Mouse (Mus musculus): ENCODE data around the gene Sufu. TPM values are rescaled to one million over a fixed set of nuclear protein-coding genes. Genes with fewer than 3 reads are reported as not detected.

Gene Sufu
- polyA plus RNA-seq, 1 experiment from 2014 or later: 21.8 TPM

DNA sequence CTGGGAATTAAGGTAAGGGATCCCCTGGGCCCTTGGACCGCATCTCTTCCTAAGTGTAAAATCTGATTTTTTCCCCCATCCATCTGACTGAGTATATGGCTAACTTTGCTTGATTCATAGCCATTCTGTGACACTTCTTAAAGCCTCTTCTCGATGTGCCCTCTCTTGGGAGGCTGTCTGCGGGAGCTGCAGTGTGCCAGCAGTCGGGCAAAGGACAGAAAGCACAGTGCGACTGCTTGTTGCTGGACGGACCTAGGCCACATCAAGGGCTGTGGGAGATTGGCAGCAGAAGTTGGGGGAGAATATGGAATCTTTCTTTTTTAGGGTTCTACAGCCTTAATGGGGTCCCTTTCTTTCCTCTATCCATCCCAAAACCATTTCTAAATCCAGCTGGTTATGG is 2.7 kb downstream of the Sufu start:
- H3K9me3 ChIP-seq (replicated peaks; ENCODE audit: control insufficient read depth, low read length): no peaks in the 10 kb centered on the region
- H3K27ac ChIP-seq (ENCODE audit: low read depth, low read length): no peak overlapping the region
- H3K36me3 ChIP-seq (ENCODE audit: control insufficient read depth, insufficient read depth, low read length): peaks cover 24% of the 10 kb centered on the region
- no peak for ATAC-seq
- WGBS: 89% methylated on average over 6 of the region's 6 CpGs
- no peaks in the 10 kb centered on the region for H3K27me3 ChIP-seq (replicated peaks; ENCODE audit: control insufficient read depth, insufficient read depth, low read length)
- no peak for DNase-seq (ENCODE audit: low spot score)
- no peak overlapping the region for H3K9ac ChIP-seq (ENCODE audit: low read length)
- H3K4me1 ChIP-seq (ENCODE audit: control insufficient read depth, insufficient read depth, low read length): peaks cover 20% of the 10 kb centered on the region
- H3K4me2 ChIP-seq (ENCODE audit: low read length): no peak overlapping the region
- no peak overlapping the region for H3K4me3 ChIP-seq (ENCODE audit: low read depth, low read length)

DNA sequence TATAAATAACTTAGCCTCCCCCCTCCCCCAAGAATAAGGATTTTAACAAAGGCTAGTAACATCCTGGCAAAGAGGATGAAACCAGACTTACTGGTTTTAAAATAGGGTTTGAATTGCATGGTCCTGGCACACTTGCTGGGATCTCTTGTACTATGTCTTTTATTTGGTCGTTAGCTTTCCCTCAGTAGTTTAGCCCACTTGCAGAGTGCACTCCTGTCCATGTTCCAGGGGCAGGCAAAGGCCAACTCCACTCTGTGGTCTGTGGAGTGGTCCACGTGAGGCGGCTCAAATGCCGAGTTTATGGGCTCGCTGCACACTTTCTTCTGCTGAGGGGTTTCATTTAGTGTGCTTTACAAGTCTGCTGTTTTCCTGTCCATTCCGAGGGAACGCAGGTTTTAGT is 3.2 kb downstream of the Sufu start:
- H3K9me3 ChIP-seq (replicated peaks; ENCODE audit: control insufficient read depth, low read length): no peaks in the 10 kb centered on the region
- H3K27ac ChIP-seq (ENCODE audit: low read depth, low read length): no peak overlapping the region
- peaks cover 27% of the 10 kb centered on the region for H3K36me3 ChIP-seq (ENCODE audit: control insufficient read depth, insufficient read depth, low read length)
- no peak overlapping the region for H3K4me2 ChIP-seq (ENCODE audit: low read length)
- H3K9ac ChIP-seq (ENCODE audit: low read length): no peak overlapping the region; the same call in 1 of the 2 replicates
- 74% methylated on average over 7 of the region's 7 CpGs for WGBS
- DNase-seq (ENCODE audit: low spot score): no peak
- no peak for ATAC-seq
- peaks cover 17% of the 10 kb centered on the region for H3K4me1 ChIP-seq (ENCODE audit: control insufficient read depth, insufficient read depth, low read length)
- no peak overlapping the region for H3K4me3 ChIP-seq (ENCODE audit: low read depth, low read length)
- H3K27me3 ChIP-seq (replicated peaks; ENCODE audit: control insufficient read depth, insufficient read depth, low read length): no peaks in the 10 kb centered on the region

DNA sequence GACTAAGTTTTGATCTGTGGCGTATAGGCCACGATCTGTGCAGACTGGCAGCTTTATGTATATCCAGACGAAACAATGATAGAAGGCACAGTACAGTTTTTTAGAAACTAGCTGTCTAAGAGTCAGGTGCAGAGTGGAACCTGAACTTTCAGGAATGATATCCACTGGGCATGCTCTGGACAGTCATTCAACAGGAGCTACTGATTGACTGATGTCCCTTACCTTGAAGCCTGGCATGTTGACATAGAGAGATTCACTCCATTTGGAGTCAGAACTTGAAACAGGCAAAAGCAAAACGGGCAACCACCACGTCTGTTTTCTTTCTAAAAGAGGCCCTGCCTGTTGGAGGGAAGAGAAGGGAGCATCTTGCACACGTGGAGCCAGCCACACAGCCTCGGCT is 3.9 kb downstream of the Sufu start:
- no peak for DNase-seq (ENCODE audit: low spot score)
- peaks cover 30% of the 10 kb centered on the region for H3K36me3 ChIP-seq (ENCODE audit: control insufficient read depth, insufficient read depth, low read length)
- H3K27me3 ChIP-seq (replicated peaks; ENCODE audit: control insufficient read depth, insufficient read depth, low read length): no peaks in the 10 kb centered on the region
- H3K4me2 ChIP-seq (ENCODE audit: low read length): no peak overlapping the region
- ATAC-seq: no peak
- H3K27ac ChIP-seq (ENCODE audit: low read depth, low read length): no peak overlapping the region
- peaks cover 17% of the 10 kb centered on the region for H3K4me1 ChIP-seq (ENCODE audit: control insufficient read depth, insufficient read depth, low read length)
- H3K9me3 ChIP-seq (replicated peaks; ENCODE audit: control insufficient read depth, low read length): no peaks in the 10 kb centered on the region
- H3K9ac ChIP-seq (ENCODE audit: low read length): no peak overlapping the region
- H3K4me3 ChIP-seq (ENCODE audit: low read depth, low read length): no peak overlapping the region
- 90% methylated on average over 7 of the region's 7 CpGs for WGBS

DNA sequence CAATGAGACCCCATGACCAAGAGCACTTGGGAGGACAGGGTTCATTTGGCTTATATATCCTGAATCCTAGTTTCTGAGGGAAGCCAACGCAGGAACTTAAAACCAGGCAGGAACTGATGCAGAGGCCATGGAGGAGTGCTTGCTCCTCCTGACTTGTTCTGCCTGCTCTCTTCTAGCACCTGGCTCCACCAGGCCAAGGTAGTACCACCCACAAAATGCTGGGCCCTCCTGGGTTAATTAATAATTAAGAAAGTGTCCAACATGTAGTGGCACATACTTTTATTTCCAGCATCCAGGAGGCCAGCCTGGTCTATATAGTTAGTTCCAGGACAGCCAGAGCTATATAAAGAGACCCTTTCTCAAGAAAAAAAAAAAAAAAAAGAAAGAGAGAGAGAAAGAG is 7.3 kb downstream of the Sufu start:
- Histone ChIP-seq H3K4me2 (ENCODE audit: low read length) (no peak overlapping the region), H3K27me3 (replicated peaks; ENCODE audit: control insufficient read depth, insufficient read depth, low read length) (no peaks in the 10 kb centered on the region), H3K27ac (ENCODE audit: low read depth, low read length) (no peak overlapping the region), H3K9me3 (replicated peaks; ENCODE audit: control insufficient read depth, low read length) (no peaks in the 10 kb centered on the region), H3K9ac (ENCODE audit: low read length) (no peak overlapping the region), H3K4me3 (ENCODE audit: low read depth, low read length) (no peak overlapping the region), H3K36me3 (ENCODE audit: control insufficient read depth, insufficient read depth, low read length) (peaks cover 53% of the 10 kb centered on the region), H3K4me1 (ENCODE audit: control insufficient read depth, insufficient read depth, low read length) (peaks cover 3% of the 10 kb centered on the region; the same call in 1 of the 2 replicates)
- WGBS: 100% methylated on average over 1 of the region's 1 CpGs
- DNase-seq (ENCODE audit: low spot score) (no peak), ATAC-seq (no peak)

DNA sequence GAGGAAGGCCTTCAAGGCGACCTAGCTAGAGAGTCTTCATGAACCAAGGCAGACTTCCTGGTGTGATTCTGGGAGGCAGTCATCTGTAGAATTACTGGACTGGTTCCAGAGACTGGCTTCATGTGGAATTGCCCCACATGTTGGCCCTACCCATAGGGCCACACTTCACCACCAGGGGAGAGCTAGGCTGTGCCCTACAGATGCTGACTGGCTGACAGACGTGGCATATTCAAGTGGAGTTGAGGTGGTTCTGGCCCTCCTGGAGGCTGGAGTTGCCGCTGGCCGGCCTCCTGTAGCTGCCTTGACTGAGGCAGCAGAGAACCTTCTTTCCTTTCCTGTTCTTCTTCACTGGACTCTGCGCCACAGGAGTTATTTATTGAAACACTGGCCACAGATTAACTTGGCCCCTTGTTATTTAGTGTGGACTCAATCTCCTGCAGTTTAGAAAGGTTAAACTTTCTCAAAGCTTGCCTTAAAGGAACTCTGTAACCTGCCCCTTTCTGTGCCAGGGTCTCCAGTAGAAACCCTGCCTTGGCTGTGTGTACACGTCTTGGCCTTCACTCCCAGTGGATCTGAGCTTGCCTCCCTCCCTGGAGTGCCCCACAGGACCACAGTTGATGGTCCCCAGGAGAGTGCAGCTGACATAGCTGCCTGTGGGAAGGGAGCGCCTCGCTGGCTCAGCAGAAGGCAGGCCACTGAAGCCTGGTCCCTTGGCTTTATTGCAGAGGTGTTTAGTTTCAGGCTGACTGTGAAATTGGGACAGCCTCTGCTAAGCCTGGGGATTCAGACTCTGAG is 10.1 kb downstream of the Sufu start:
- peaks cover 50% of the 10 kb centered on the region for H3K36me3 ChIP-seq (ENCODE audit: control insufficient read depth, insufficient read depth, low read length)
- no peaks in the 10 kb centered on the region for H3K9me3 ChIP-seq (replicated peaks; ENCODE audit: control insufficient read depth, low read length)
- no peaks in the 10 kb centered on the region for H3K27me3 ChIP-seq (replicated peaks; ENCODE audit: control insufficient read depth, insufficient read depth, low read length)
- no peak overlapping the region for H3K27ac ChIP-seq (ENCODE audit: low read depth, low read length)
- no peak overlapping the region for H3K4me3 ChIP-seq (ENCODE audit: low read depth, low read length)
- H3K9ac ChIP-seq (ENCODE audit: low read length): no peak overlapping the region
- no peak for DNase-seq (ENCODE audit: low spot score)
- 88% methylated on average over 8 of the region's 8 CpGs for WGBS
- no peak overlapping the region for H3K4me2 ChIP-seq (ENCODE audit: low read length)
- ATAC-seq: no peak
- H3K4me1 ChIP-seq (ENCODE audit: control insufficient read depth, insufficient read depth, low read length): no peaks in the 10 kb centered on the region

DNA sequence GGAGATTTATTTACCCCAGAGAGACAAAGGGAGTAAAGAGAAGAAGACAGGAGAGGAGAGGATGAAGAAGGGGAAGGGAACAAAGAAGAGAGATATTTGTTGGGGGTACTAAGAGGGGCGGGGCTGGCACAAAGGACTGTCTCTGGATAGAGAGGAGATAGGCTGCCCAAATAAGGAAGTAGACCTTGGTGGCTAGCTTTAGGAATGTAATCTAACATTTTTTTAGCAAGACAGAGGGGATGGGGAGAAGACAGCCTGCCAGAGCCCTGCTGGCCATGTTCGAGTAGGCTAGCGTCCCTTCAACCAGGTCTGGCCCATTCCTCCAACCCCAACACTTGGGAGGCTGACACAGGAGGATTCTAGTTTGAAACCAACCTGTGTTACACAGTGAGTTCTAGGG is 12.8 kb downstream of the Sufu start:
- Histone ChIP-seq H3K4me3 (ENCODE audit: low read depth, low read length) (no peak overlapping the region), H3K9ac (ENCODE audit: low read length) (no peak overlapping the region), H3K36me3 (ENCODE audit: control insufficient read depth, insufficient read depth, low read length) (peaks cover 30% of the 10 kb centered on the region), H3K4me1 (ENCODE audit: control insufficient read depth, insufficient read depth, low read length) (no peaks in the 10 kb centered on the region), H3K9me3 (replicated peaks; ENCODE audit: control insufficient read depth, low read length) (no peaks in the 10 kb centered on the region), H3K4me2 (ENCODE audit: low read length) (no peak overlapping the region), H3K27ac (ENCODE audit: low read depth, low read length) (no peak overlapping the region), H3K27me3 (replicated peaks; ENCODE audit: control insufficient read depth, insufficient read depth, low read length) (no peaks in the 10 kb centered on the region)
- WGBS: 92% methylated on average over 3 of the region's 3 CpGs
- DNase-seq (ENCODE audit: low spot score): no peak
- ATAC-seq: no peak

DNA sequence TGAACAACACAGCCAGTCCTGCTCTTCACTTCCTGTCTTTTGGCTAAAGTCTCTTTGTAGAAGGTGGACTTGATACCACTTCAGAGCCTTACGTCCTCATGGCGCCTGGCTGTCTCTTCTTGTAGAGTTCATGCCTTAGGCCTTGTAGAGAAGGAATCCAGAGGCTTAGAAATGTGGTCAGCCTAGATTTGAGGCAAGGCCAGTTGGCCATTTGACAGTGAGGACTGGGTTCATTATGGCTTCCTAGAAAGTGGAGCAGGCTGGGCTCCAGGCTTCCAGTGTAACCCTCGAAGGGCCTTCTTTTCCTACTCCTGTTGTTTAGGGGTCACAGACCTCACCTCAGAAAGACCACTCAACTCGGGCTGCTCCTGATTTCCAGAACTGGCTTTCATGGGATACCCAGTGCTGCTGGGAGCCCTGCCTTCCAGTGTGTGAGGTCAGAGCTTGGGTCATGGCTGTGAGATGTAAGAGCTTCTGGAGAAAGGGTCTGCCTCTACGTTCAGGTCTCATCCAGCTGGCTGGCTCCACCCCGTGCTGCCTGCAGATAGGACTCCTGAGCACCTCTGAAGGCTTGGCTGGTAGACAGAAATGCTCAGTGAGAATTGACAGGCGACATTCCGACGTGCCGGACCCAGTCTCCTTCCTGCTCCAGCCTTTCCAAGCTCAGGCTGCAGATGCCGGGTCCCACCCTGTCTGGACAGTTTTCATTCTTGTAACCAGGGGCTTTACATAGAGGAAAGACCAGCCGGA is 15.5 kb downstream of the Sufu start:
- 91% methylated on average over 12 of the region's 12 CpGs for WGBS
- no peaks in the 10 kb centered on the region for H3K27me3 ChIP-seq (replicated peaks; ENCODE audit: control insufficient read depth, insufficient read depth, low read length)
- no peak overlapping the region for H3K4me2 ChIP-seq (ENCODE audit: low read length)
- H3K4me1 ChIP-seq (ENCODE audit: control insufficient read depth, insufficient read depth, low read length): no peaks in the 10 kb centered on the region
- DNase-seq (ENCODE audit: low spot score) (no peak), ATAC-seq (no peak)
- H3K27ac ChIP-seq (ENCODE audit: low read depth, low read length): no peak overlapping the region
- no peaks in the 10 kb centered on the region for H3K9me3 ChIP-seq (replicated peaks; ENCODE audit: control insufficient read depth, low read length)
- no peak overlapping the region for H3K4me3 ChIP-seq (ENCODE audit: low read depth, low read length)
- H3K9ac ChIP-seq (ENCODE audit: low read length): no peak overlapping the region
- H3K36me3 ChIP-seq (ENCODE audit: control insufficient read depth, insufficient read depth, low read length): peaks cover 10% of the 10 kb centered on the region; the same call in 1 of the 2 replicates

DNA sequence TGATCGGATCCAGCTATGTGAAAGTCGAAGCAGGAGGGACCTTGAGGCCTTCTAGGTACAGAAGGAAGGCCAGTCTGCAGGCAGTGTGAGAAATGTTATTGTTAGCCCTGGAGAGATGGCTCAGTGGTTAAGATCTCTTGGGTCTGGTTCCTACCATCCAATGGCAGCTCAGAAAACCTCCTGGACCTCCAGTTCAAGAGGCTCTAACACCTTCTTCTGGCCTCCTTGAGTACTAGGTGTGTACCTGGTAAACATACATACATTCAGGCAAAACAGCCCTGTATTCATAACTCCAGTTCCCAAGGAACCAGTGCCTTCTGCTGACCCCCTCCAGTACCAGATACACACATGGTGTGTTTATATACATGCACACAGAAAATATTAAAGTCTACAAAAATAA is 17.3 kb downstream of the Sufu start:
- Histone ChIP-seq H3K36me3 (ENCODE audit: control insufficient read depth, insufficient read depth, low read length) (peaks cover 2% of the 10 kb centered on the region; the same call in 1 of the 2 replicates), H3K4me3 (ENCODE audit: low read depth, low read length) (no peak overlapping the region), H3K9me3 (replicated peaks; ENCODE audit: control insufficient read depth, low read length) (no peaks in the 10 kb centered on the region), H3K9ac (ENCODE audit: low read length) (no peak overlapping the region), H3K27me3 (replicated peaks; ENCODE audit: control insufficient read depth, insufficient read depth, low read length) (no peaks in the 10 kb centered on the region), H3K4me2 (ENCODE audit: low read length) (no peak overlapping the region), H3K4me1 (ENCODE audit: control insufficient read depth, insufficient read depth, low read length) (no peaks in the 10 kb centered on the region), H3K27ac (ENCODE audit: low read depth, low read length) (no peak overlapping the region)
- DNase-seq (ENCODE audit: low spot score) (no peak), ATAC-seq (no peak)
- 84% methylated on average over 2 of the region's 2 CpGs for WGBS

DNA sequence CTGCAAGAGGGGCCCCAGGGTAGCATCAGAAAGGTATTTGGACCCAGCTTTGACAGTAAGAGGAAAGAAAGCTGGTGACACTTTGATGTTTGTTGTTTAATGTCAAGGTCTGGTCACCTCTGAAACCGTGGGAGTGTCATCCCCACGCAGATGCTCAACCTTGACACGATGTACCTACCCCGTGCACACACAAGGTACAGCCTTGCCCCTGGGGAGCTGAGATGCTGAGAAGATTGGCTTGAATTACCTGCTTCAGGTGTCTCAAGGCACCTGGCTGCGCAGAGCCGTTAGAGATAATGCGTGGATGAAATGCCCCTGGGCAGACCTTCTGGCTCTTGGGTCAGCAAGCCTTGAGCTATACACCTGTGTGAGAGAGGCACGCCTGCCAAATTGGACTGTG is 17.8 kb downstream of the Sufu start:
- Histone ChIP-seq H3K4me3 (ENCODE audit: low read depth, low read length) (no peak overlapping the region), H3K27ac (ENCODE audit: low read depth, low read length) (no peak overlapping the region), H3K4me2 (ENCODE audit: low read length) (no peak overlapping the region), H3K4me1 (ENCODE audit: control insufficient read depth, insufficient read depth, low read length) (no peaks in the 10 kb centered on the region), H3K36me3 (ENCODE audit: control insufficient read depth, insufficient read depth, low read length) (peaks cover 2% of the 10 kb centered on the region; the same call in 1 of the 2 replicates), H3K9me3 (replicated peaks; ENCODE audit: control insufficient read depth, low read length) (no peaks in the 10 kb centered on the region), H3K9ac (ENCODE audit: low read length) (no peak overlapping the region), H3K27me3 (replicated peaks; ENCODE audit: control insufficient read depth, insufficient read depth, low read length) (no peaks in the 10 kb centered on the region)
- 96% methylated on average over 8 of the region's 8 CpGs for WGBS
- ATAC-seq: no peak
- no peak for DNase-seq (ENCODE audit: low spot score)

Data from forebrain, embryonic 14.5 days (tissue).